Mouse (Mus musculus) thymus, adult 2 months (tissue): ENCODE data around the gene Ubtd2.

Source experiments
- CTCF ChIP-seq: fragments of 200-500 bp; IDR thresholded peaks from 2 replicates; pipeline ENCODE4 v1.5.1; 2012; ENCODE audit warnings: mild to moderate bottlenecking, control low read depth, low read length, moderate library complexity, borderline replicate concordance; ENCODE audit not compliant: control insufficient read depth, poor library complexity, insufficient read depth; ENCODE audit errors: extremely low read depth
- POLR2A ChIP-seq: fragments of 200-500 bp; IDR thresholded peaks from 2 replicates; pipeline ENCODE4 v1.6.1; 2012; ENCODE audit warnings: mild to moderate bottlenecking, low read length, control low read depth, moderate library complexity; ENCODE audit not compliant: control insufficient read depth, poor library complexity, insufficient read depth; ENCODE audit errors: extremely low read depth

GRCm38 (mm10) chr11:32564629-32565028 lies 109.5 kb downstream of the Ubtd2 start:
- TF ChIP-seq POLR2A (no peak), CTCF (no peak)
